Mouse (Mus musculus) bone marrow, adult 2 months (tissue): ENCODE results near the gene Chd3.

Experiments
- CTCF ChIP-seq: fragments of 200-500 bp; IDR thresholded peaks from 2 replicates; pipeline ENCODE4 v1.5.1; 2011; ENCODE audit warnings: low read length, control low read depth; ENCODE audit not compliant: control insufficient read depth, insufficient read depth
- POLR2A ChIP-seq: fragments of 200-500 bp; IDR thresholded peaks from 2 replicates; pipeline ENCODE4 v1.6.1; 2011; ENCODE audit warnings: low read depth, mild to moderate bottlenecking, control low read depth, low read length, borderline replicate concordance; ENCODE audit not compliant: control insufficient read depth

GRCm38 (mm10) chr11:69410045-69410309, 40.8 kb upstream of the Chd3 start:
- no peak; the same call in 1 of the 2 replicates for TF ChIP-seq POLR2A
- no peak for TF ChIP-seq CTCF
